Mouse (Mus musculus) kidney, adult 10 weeks (tissue): ENCODE measurements around the gene Flrt2. TPM values are rescaled to one million over a fixed set of nuclear protein-coding genes. Genes with fewer than 3 reads are reported as not detected.

ENCODE experiments used
- polyA plus RNA-seq: library from polyadenylated mRNA; stranded (reverse); fragments of 350-450 nt; fragmentation: Illumina TruSeq; extraction: RNeasy Lipid Tissue Mini Kit (QIAGEN cat#74804); gene quantifications from one replicate; pipeline ENCODE4 v1.2.3, GENCODE M21; 2014; ENCODE audit warnings: low read depth, low replicate concordance

Gene Flrt2
- polyA plus RNA-seq = 6.8 TPM

DNA sequence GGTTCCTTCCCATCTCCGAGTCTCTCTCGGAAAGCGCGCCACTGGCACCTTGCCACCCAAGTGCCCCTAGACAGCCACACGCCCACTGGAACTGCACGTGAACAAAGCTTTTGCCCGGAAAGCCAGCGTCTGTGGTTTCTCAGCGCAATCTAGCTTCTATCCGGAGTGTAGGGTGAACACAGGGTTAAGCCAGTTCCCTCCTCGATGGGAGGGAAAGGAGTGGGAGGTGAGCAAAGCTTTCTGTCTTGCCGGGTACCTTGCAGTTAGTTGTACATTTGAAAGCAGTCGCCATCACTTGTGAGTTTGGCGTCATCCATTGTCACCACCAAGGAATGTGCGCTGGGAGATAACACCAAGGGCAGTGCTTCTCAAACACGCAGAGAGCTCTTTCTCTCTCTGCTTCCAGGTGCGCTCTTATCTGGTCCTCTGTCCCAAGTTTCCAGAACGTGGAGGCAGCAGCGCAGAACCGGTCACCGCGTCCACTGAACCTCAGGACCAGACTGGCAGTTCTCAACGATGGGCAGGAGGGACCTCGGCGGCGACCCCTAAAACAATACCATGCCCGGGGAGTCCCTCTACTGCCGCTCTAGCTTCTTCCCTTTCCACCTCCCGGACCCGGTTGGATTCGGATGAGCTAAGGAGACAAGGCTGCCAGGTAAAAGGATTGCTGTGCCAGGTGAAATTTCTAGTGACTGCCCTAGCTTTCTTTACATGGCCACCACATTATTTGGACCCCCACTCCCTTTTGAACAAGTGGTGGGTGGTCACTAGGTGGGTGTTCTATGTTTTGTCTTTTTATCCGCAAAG lies at the start of gene Flrt2:
Gene Flrt2 (plus strand): TSS at position 266 of the 807 bp plus-strand sequence.

